Mouse (Mus musculus) midbrain, embryonic 10.5 days (tissue): ENCODE results near the gene Mfsd5. TPM values are rescaled to one million over a fixed set of nuclear protein-coding genes. Genes with fewer than 3 reads are reported as not detected.

ENCODE experiments used
- DNase-seq: peaks from one replicate; pipeline ENCODE4 v3.0.0-alpha.2; 2017; ENCODE audit warnings: low spot score
- H3K27ac ChIP-seq: fragments of 300-500 bp; sonication (generic); replicated peaks from 2 replicates; pipeline ENCODE4 v1.5.1; 2016; ENCODE audit warnings: mild to moderate bottlenecking
- H3K27me3 ChIP-seq: fragments of 300-500 bp; sonication (generic); 2 replicates; pipeline ENCODE4 v1.6.1; 2016; ENCODE audit warnings: low read depth, mild to moderate bottlenecking; ENCODE audit not compliant: poor library complexity, severe bottlenecking
- H3K36me3 ChIP-seq: fragments of 300-500 bp; sonication (generic); 2 replicates; pipeline ENCODE4 v1.6.1; 2016; ENCODE audit warnings: mild to moderate bottlenecking, moderate library complexity
- H3K4me1 ChIP-seq: fragments of 300-500 bp; sonication (generic); 2 replicates; pipeline ENCODE4 v1.6.1; 2016
- H3K4me3 ChIP-seq: fragments of 300-500 bp; sonication (generic); 2 replicates; pipeline ENCODE4 v1.5.1; 2016; ENCODE audit warnings: mild to moderate bottlenecking, moderate library complexity
- H3K9me3 ChIP-seq: fragments of 300-500 bp; sonication (generic); replicated peaks from 2 replicates; pipeline ENCODE4 v1.6.1; 2016; ENCODE audit warnings: mild to moderate bottlenecking
- WGBS: fragments of 180-500 bp; shearing (Covaris S2); methylation state at CpG from one replicate; pipeline ENCODE4 v1.1.7; 2016; 5-methylcytosine and 5-hydroxymethylcytosine counted together
- polyA plus RNA-seq: library from polyadenylated mRNA; unstranded; fragments of >200 nt; fragmentation: Nextera tagmentation; extraction: Ambion mirVana; gene quantifications from 2 replicates; pipeline ENCODE4 v1.2.1, GENCODE M21; 2016

Mfsd5 gene
- polyA plus RNA-seq, 1 experiment from 2014 or later, result 63.2 TPM

DNA sequence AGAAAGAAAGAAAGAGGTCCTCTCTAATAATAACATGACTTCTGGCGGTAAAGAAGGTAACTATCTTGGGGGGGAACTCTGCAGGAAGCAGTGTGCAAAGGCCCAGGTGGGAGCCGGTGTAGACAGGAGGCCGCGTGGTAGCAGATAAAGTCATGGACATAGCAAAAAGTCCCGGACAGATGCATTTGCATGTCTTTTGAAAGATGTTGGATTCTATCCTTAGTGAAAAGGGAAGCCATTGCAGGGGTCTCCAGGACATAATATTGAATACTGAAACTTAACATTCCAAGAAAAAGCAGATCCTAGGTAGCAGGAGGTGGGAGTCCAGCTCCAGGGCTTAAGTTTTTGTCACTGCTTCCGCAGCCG, 545 bp upstream of the Mfsd5 start:
- DNase-seq, result no peak
- Histone ChIP-seq H3K27ac (peak overlapping the region; percentile 94), H3K9me3 (no peaks in the 10 kb centered on the region), H3K27me3 (no peaks in the 10 kb centered on the region), H3K36me3 (peaks cover 27% of the 10 kb centered on the region), H3K4me1 (peaks cover 24% of the 10 kb centered on the region), H3K4me3 (peak overlapping the region; percentile 95)
- 38% methylated on average over 7 of the region's 7 CpGs for WGBS

DNA sequence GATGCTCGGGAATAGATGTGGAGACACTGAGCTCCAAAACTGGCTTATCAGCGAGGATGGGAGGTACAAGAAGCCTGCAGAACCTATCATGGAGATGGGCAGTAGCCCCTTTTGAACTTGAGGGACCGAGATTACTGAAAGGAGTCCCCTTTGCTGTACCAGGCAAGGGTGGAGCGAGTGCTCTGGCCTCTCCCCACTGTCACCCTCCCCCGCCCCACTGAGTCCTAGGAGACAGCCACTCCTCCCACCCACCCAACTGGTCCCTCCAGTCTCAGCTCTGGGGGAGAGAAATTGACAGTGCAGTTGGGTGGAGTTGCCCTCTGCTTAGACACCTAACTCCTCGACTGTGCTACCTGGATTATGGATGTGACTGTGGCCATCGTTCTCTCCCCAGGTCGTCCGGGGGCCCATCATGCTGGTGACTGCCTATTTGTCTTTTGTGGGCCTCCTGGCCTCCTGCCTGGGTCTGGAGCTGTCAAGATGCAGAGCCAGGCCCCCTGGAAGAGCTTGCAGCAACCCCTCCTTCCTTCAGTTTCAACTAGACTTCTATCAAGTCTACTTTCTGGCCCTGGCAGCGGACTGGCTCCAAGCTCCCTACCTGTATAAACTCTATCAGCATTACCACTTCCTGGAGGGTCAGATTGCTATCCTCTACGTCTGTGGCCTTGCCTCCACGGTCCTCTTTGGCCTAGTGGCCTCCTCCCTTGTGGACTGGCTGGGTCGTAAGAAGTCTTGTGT, 698 bp downstream of the Mfsd5 start:
- 34% methylated on average over 13 of the region's 13 CpGs for WGBS
- Histone ChIP-seq H3K9me3 (no peaks in the 10 kb centered on the region), H3K27ac (peak overlapping the region; percentile 94), H3K27me3 (no peaks in the 10 kb centered on the region), H3K4me1 (peaks cover 24% of the 10 kb centered on the region), H3K36me3 (peaks cover 27% of the 10 kb centered on the region), H3K4me3 (peak overlapping the region; percentile 95)
- no peak for DNase-seq

DNA sequence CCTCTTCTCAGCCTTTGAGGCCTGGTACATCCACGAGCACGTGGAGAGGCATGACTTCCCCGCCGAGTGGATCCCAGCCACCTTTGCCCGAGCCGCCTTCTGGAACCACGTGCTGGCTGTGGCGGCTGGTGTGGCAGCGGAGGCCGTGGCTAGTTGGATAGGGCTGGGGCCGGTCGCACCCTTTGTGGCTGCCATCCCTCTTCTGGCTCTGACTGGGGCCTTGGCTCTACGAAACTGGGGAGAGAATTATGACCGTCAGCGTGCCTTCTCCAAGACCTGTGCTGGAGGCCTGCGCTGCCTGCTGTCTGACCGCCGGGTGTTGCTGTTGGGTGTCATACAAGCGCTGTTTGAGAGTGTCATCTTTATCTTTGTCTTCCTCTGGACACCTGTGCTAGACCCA, 1.4 kb downstream of the Mfsd5 start:
- H3K27ac ChIP-seq, result no peak overlapping the region
- peaks cover 27% of the 10 kb centered on the region for H3K36me3 ChIP-seq
- peaks cover 24% of the 10 kb centered on the region for H3K4me1 ChIP-seq
- no peaks in the 10 kb centered on the region for H3K27me3 ChIP-seq
- H3K4me3 ChIP-seq, result peak overlapping the region; percentile 95
- H3K9me3 ChIP-seq, result no peaks in the 10 kb centered on the region
- DNase-seq, result no peak
- 97% methylated on average over 19 of the region's 19 CpGs for WGBS

DNA sequence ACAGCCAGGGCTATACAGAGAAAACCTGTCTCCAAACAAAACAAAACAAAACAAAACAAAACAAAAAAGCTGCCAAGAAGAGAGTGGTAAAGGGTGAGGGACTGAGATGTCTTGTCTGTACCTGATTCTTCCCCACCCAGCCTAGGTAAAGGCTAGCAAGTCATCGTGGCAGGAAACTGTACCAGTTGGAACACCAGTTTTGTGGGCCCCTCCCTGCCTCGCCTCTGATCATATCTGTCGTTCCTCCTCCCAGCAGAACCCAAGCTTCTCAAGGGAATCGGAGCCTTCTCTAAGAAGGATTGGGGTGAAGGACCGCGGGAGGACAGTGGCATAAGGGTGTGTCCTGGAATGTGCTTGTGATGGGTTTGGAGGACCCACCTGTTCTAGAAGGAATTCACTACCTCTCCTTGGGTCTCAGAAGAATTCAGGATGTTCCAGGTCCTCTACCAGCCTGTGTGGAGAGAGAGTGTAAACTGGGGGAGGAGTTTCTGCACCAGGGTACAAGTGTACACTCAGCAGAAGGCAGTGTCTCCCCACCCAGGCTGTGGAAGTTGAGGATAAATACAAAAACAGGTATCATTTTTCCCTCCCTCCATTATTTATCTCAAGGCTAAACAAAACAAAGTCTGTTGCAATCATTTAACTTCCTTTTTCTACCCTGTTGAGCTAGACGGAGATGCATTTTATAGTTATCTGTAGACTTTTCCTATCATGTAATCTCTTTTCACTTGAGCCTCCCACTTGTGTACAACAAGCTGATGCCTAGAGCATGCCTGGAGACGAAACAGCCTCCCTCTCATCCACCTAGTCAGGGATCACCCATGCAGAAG, 3.4 kb downstream of the Mfsd5 start:
- Histone ChIP-seq H3K27me3 (no peaks in the 10 kb centered on the region), H3K36me3 (peaks cover 27% of the 10 kb centered on the region), H3K4me1 (peaks cover 24% of the 10 kb centered on the region), H3K9me3 (no peaks in the 10 kb centered on the region), H3K4me3 (no peak overlapping the region), H3K27ac (no peak overlapping the region)
- 86% methylated on average over 8 of the region's 8 CpGs for WGBS
- DNase-seq, result no peak

DNA sequence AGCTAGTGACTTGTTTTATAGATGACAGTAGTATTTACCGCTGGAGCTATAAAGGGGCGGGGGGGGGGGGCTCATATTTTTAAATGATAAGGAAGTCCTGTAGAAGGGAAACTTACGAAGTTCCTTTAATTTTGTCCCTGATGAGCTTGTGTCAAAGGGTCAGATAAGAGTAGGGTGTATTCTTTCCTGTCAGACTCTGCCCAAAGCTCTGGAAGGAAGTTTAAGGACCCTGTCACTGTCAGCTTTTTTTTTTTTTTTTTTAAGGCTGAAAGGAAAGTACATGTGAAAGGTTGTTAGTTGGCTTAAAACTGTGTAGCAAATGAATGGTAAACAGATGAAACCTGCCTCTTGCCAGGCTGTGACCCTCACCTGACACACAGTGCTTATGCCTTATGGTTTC, 4.4 kb downstream of the Mfsd5 start:
- Histone ChIP-seq H3K4me3 (no peak overlapping the region), H3K36me3 (peaks cover 27% of the 10 kb centered on the region), H3K27me3 (no peaks in the 10 kb centered on the region), H3K9me3 (no peaks in the 10 kb centered on the region), H3K4me1 (peaks cover 21% of the 10 kb centered on the region), H3K27ac (no peak overlapping the region)
- DNase-seq, result no peak
- 81% methylated on average over 3 of the region's 3 CpGs for WGBS

DNA sequence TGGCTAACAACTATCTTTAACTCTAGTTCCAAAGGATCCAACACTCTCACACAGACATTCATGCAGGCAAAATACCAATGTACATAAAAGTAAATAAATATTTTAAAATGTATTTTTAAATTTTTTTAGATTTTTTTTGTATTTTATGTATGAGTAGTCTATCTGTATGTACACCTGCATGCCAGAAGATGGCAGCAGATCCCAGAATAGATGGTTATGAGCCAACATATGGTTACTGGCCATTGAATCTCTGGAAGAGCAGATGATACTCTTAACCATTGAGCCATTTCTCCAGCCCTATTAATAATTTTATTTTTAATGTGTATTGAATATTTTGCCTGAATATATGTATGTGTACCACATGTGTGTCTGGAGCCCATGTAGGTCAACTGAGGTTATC, 8.1 kb downstream of the Mfsd5 start:
- no peaks in the 10 kb centered on the region for H3K4me1 ChIP-seq
- DNase-seq, result no peak
- no peak overlapping the region for H3K27ac ChIP-seq

DNA sequence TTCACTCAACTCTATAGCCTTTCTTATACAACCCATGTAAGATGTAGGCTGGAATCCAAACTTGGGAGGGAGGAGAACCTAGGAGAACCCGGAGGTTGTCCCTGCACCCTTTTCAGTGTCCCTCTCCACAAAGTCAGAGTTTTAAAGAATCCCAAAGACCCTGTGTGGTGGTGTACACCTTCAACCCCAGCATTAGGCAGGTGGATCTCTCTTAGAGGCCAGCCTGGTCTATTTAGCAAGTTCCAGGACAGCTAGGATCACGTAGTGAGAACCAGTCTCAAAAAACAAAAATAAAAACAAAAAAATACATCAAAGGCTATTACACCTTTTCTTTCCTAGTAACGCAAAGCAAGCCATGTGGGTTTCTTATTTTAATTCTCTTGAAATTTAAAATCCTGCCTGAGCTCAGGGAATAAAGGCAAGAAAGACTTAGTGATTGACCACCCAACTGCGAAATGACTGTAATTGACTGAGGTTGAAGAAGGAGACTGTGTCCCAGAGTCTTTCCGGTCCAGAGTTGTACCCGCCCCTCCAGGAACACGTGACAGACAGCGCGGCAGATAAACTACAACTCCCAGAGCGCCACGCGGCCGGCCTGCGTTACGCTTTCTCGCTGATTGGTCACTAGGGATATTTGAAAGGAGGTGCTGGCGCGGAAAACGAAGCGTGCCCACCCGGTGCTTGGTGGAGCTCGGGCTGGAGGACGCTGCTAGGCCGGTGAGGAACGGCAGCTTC, 16.5 kb downstream of the Mfsd5 start, which contains the start of gene Espl1:
Gene Espl1 (plus strand): TSS at position 634 of the 735 bp plus-strand sequence.
- 7% methylated on average over 25 of the region's 25 CpGs for WGBS
- peak within 1 kb of the TSS; percentile 81 for H3K4me3 ChIP-seq
- DNase-seq, result peak; percentile 97
- peak within 1 kb of the TSS; percentile 86 for H3K27ac ChIP-seq
- H3K9me3 ChIP-seq, result no peaks in the 10 kb centered on the region
- H3K36me3 ChIP-seq, result peaks cover 32% of the 10 kb centered on the region
- H3K27me3 ChIP-seq, result no peaks in the 10 kb centered on the region
- peaks cover 13% of the 10 kb centered on the region for H3K4me1 ChIP-seq

More for the DNA sequence above, 8.1 kb downstream of the Mfsd5 start:
- Histone ChIP-seq H3K4me3 (no peak overlapping the region), H3K36me3 (peaks cover 5% of the 10 kb centered on the region), H3K9me3 (no peaks in the 10 kb centered on the region), H3K27me3 (no peaks in the 10 kb centered on the region)

DNA sequence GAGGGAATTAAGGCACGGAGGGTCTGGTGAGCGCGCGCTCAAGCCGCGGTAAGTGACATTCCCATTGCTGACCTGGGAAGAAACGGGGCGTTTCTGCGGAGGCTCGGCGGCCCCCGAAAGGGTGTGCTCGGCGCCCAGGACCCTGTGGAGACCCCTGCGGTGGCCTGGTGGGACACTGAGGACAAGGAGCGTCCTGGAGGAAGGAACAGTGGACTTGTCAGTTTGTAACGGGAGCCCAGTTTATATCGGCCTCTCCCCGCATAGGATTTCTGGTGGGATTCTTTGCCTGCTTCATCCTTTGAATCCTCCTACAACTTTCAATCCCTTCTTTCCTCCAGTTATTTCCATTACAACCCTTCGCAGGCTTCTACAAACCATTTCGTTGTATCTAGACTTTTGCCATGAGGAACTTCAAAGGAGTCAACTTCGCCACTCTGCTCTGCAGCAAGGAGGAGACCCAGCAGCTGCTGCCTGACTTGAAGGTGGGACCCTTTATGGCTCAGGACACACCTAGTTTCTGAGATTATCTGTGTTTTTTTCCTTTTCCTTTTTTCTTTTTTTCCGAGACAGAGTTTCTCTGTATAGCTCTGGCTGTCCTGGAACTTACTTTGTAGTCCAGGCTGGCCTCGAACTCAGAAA, 17.2 kb downstream of the Mfsd5 start:
- peak overlapping the region; percentile 86 for H3K27ac ChIP-seq
- H3K4me3 ChIP-seq, result peak overlapping the region; percentile 81
- WGBS, result 5% methylated on average over 24 of the region's 24 CpGs

DNA sequence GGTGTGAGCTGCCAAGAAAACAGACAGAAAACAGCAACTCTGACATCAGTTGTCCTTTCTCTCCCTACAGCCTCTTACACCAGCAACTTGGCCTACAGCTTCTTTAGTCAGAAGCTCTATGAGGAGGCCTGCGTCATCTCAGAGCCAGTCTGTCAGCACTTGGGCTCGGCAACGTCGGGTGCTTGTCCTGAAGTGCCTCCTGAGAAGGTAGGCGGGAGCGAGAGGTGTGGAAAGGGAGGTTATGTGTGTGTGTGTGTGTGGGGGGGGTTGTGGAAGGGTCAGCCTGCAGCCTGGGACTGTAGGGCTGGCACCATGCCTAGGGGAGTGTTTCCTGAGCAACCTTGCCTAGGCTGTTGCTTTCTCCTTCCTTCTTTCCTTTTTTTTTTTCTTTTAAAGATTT, 23.3 kb downstream of the Mfsd5 start:
- no peak overlapping the region for H3K4me3 ChIP-seq
- H3K27ac ChIP-seq, result no peak overlapping the region
- 93% methylated on average over 6 of the region's 6 CpGs for WGBS
- H3K4me1 ChIP-seq, result no peaks in the 10 kb centered on the region
- H3K9me3 ChIP-seq, result no peaks in the 10 kb centered on the region
- H3K27me3 ChIP-seq, result no peaks in the 10 kb centered on the region
- DNase-seq, result no peak
- peaks cover 96% of the 10 kb centered on the region for H3K36me3 ChIP-seq

More for the DNA sequence above, 17.2 kb downstream of the Mfsd5 start:
- Histone ChIP-seq H3K27me3 (no peaks in the 10 kb centered on the region), H3K4me1 (peaks cover 13% of the 10 kb centered on the region), H3K9me3 (no peaks in the 10 kb centered on the region), H3K36me3 (peaks cover 39% of the 10 kb centered on the region)
- no peak for DNase-seq

DNA sequence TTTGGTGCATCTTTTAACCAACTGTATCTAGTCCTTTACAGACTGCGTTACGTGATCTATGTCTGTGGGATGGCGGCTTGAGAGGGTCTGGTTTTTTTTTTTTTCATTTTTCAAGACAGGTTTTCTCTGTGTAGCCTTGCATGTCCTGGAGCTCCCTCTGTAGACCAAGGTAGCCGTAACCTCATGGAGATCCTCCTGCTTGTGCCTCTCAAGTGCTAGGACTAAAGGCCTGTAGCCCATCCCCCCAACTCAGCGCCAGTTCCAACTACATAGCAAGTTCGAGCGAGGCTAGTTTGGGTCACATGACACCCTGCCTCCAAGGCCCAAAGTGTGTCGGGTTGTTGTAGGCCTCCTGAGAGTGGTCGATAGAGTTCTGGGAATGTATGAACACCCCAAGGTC, 29.5 kb downstream of the Mfsd5 start:
- no peak overlapping the region for H3K4me3 ChIP-seq
- DNase-seq, result no peak
- no peaks in the 10 kb centered on the region for H3K27me3 ChIP-seq
- peaks cover 96% of the 10 kb centered on the region for H3K36me3 ChIP-seq
- no peaks in the 10 kb centered on the region for H3K9me3 ChIP-seq
- H3K27ac ChIP-seq, result no peak overlapping the region
- no peaks in the 10 kb centered on the region for H3K4me1 ChIP-seq
- 90% methylated on average over 9 of the region's 9 CpGs for WGBS

DNA sequence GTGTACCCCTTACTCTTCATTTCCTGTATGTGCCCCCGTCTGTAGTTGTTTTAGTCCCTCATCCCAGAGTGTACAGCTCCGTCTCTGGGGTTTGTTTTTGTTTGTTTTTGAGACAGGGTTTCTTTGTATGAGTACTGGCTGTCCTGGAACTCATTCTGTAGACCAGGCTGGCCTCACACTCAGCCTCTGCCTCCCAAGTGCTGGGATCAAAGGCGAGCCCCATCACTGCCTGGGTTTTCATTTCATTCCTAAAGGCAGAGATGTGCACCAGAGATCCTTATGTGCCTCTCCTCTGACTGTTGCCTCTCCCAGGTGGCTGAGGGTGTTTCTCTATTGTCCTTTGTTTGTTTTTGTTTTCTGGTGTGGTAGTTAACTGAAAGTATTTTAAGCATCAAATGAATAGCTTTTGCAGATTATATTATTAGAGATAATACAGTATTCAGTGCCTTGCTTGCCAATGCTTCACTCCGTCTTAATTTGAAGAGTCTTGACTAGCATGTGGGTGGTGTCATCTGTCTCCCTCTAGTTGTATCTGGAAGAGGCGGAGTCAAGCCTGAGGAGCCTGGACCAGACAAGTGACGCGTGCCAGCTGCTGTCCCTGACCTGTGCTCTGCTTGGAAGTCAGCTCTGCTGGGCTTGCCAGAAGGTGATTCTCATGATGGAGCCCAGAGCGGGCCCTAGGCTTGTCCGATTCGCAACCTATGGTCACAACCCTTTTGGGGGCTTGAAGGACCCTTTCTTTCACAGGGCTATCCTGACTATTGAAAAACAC, 31.0 kb downstream of the Mfsd5 start:
- Histone ChIP-seq H3K4me1 (no peaks in the 10 kb centered on the region), H3K27me3 (no peaks in the 10 kb centered on the region), H3K4me3 (no peak overlapping the region), H3K27ac (no peak overlapping the region), H3K9me3 (no peaks in the 10 kb centered on the region), H3K36me3 (peaks cover 96% of the 10 kb centered on the region)
- 91% methylated on average over 10 of the region's 10 CpGs for WGBS
- no peak for DNase-seq

DNA sequence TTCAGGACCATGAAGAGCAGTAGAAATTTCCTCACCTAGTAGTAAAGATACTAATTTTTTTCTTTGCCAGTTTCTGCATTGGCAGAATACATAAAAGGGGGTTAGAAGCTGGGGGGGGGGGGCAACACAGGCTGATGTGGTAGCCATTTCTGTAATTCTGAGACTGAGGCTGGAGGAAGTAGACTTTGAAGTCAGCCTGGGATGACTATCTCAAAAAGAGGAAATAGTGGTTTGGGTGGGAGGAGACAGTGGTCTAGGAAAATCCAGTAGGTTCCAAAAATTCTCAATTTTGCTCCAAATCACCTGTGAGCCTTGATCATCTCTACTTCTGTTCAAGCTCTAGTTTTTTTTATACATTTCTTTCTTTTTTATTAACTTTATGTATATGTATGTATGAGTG, 32.2 kb downstream of the Mfsd5 start:
- Histone ChIP-seq H3K36me3 (peaks cover 96% of the 10 kb centered on the region), H3K4me3 (no peak overlapping the region), H3K27me3 (no peaks in the 10 kb centered on the region), H3K27ac (no peak overlapping the region), H3K4me1 (no peaks in the 10 kb centered on the region), H3K9me3 (no peaks in the 10 kb centered on the region)
- DNase-seq, result no peak
